Mouse (Mus musculus): ENCODE measurements at regions not wholly inside any gene's neighbourhood (a gene's known extent, or its start where the extent isn't known, plus 50 kb on each side); places are given as distances from the start of the nearest gene placed in this dataset.

DNA sequence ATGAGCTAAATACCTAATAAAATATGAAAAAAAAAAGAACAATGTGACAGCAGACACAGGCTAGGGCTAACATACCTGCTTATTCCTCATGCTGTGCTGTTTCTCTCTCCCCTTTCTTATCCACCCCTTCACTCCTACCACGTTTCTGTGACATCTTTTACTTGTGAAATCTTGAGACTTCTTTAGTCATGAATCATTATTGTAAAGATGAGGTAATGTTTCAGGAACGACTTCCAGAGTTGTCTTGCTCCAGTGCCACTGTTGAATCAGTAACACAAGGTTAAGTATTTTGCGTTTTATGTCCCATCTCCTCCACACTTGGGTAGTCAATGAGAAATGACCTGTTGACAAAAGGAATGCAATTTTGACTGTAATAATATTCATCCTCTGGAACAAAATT lies 445.3 kb upstream of the Adamts5 start:
- in situ Hi-C loops (cut with MboI; ENCODE audit: low pct_ligation_motif_present, low pct_unique_long_range_greater_than_20kb, low sequenced_read_pairs): no loop called here
- H3K4me1 ChIP-seq (ENCODE audit: control insufficient read depth in 1 of 2, insufficient read depth in 2 of 2): peaks cover 0 to 13% of the 10 kb centered on the region in 2 experiments; a peak in 2 of 4 replicates
- H3K27me3 ChIP-seq (replicated peaks): no peaks in the 10 kb centered on the region
- no peak overlapping the region for H3K4me3 ChIP-seq (replicated peaks in 1 of 3; ENCODE audit: low read depth in 2 of 3, low read length in 2 of 3, poor library complexity in 1 of 3)
- dilution Hi-C loops (cut with MboI; ENCODE audit: extremely low pct_ligation_motif_present, extremely low pct_unique_long_range_greater_than_20kb, low sequenced_read_pairs): no loop called here
- no peaks in the 10 kb centered on the region for H3K79me2 ChIP-seq (replicated peaks; ENCODE audit: control insufficient read depth, extremely low read depth, insufficient read depth, poor library complexity, severe bottlenecking)
- H3K27ac ChIP-seq (ENCODE audit: insufficient read depth, low read depth): no peak overlapping the region
- no peak overlapping the region for H3K4me2 ChIP-seq (ENCODE audit: insufficient read depth, low read depth, poor library complexity, severe bottlenecking)
- H3K36me3 ChIP-seq (replicated peaks in 1 of 2; ENCODE audit: control insufficient read depth in 1 of 2, insufficient read depth in 1 of 2, low read length in 1 of 2): no peaks in the 10 kb centered on the region
- DNase-seq (ENCODE audit: extremely low read depth): peak; percentile 11
- no peaks in the 10 kb centered on the region for H3K9me3 ChIP-seq (replicated peaks; ENCODE audit: low read length)
- TF ChIP-seq SIN3A (IDR thresholded peaks at IDR 0.05; ENCODE audit: low read length): no peak
- TF ChIP-seq MXI1 (IDR thresholded peaks at IDR 0.05; ENCODE audit: low read depth, low read length): no peak
- no peak for TF ChIP-seq JUND (conservative IDR thresholded peaks at IDR 0.05; ENCODE audit: low read depth, low read length)
- no peak for TF ChIP-seq CHD1 (IDR thresholded peaks at IDR 0.05; ENCODE audit: low read depth, low read length)
- no peak for TF ChIP-seq ELF1 (IDR thresholded peaks at IDR 0.05; ENCODE audit: low read depth, low read length)
- no peak for TF ChIP-seq POLR2AphosphoS2 (IDR thresholded peaks at IDR 0.05; ENCODE audit: low read depth, low read length)
- TF ChIP-seq NRF1 (IDR thresholded peaks at IDR 0.05; ENCODE audit: low read depth, low read length): no peak
- TF ChIP-seq ZC3H11A (IDR thresholded peaks at IDR 0.05; ENCODE audit: low read depth, low read length): no peak
- no peak for TF ChIP-seq ZKSCAN1 (IDR thresholded peaks at IDR 0.05; ENCODE audit: borderline replicate concordance, low read depth, low read length)
- TF ChIP-seq USF2 (conservative IDR thresholded peaks at IDR 0.05; ENCODE audit: low read depth, low read length): no peak
- TF ChIP-seq GABPA (IDR thresholded peaks at IDR 0.05; ENCODE audit: insufficient replicate concordance, low read depth, low read length): no peak
- no peak for TF ChIP-seq MYC (IDR thresholded peaks at IDR 0.05; ENCODE audit: low read depth, low read length)
- no peak for TF ChIP-seq MAX (IDR thresholded peaks at IDR 0.05; ENCODE audit: low read length)
- TF ChIP-seq POLR2A (IDR thresholded peaks at IDR 0.05; ENCODE audit: low read depth, low read length): no peak
- no peak for TF ChIP-seq JUN (IDR thresholded peaks at IDR 0.05; ENCODE audit: insufficient read depth, low read depth, low read length)
- TF ChIP-seq MAFK (IDR thresholded peaks at IDR 0.05; ENCODE audit: insufficient replicate concordance, low read length): no peak
- no peak for TF ChIP-seq NELFE (IDR thresholded peaks at IDR 0.05; ENCODE audit: low read depth, low read length)
- TF ChIP-seq HCFC1 (IDR thresholded peaks at IDR 0.05; ENCODE audit: low read depth, low read length): no peak
- no peak overlapping the region for H3K9ac ChIP-seq (ENCODE audit: insufficient read depth, low read depth)

DNA sequence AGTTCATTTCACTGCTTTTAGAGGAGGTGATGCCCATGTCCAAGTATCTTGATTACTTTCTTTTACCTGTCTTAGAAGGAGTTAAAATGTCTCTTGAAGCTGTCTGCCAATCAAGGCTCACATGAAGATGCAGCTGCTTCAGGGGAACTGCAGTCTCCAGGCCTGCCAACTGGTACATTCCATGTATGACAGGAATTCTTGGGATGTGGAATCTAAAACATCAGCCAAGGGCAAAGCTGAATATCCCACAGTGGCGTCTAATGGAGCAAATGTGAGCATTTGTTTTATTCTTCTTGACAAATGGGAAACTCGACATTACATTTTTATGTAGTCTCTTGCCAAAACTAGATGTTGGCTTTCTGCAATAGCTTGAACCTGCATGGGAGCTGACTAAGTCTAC lies 438.7 kb upstream of the Adamts5 start:
- no peak for DNase-seq (ENCODE audit: extremely low read depth)
- Histone ChIP-seq H3K27ac (ENCODE audit: insufficient read depth, low read depth) (no peak overlapping the region), H3K4me1 (ENCODE audit: control insufficient read depth in 1 of 2, insufficient read depth in 2 of 2) (no peaks in the 10 kb centered on the region), H3K36me3 (replicated peaks in 1 of 2; ENCODE audit: control insufficient read depth in 1 of 2, insufficient read depth in 1 of 2, low read length in 1 of 2) (no peaks in the 10 kb centered on the region), H3K9ac (ENCODE audit: insufficient read depth, low read depth) (no peak overlapping the region), H3K4me2 (ENCODE audit: insufficient read depth, low read depth, poor library complexity, severe bottlenecking) (no peak overlapping the region), H3K27me3 (replicated peaks) (no peaks in the 10 kb centered on the region), H3K79me2 (replicated peaks; ENCODE audit: control insufficient read depth, extremely low read depth, insufficient read depth, poor library complexity, severe bottlenecking) (no peaks in the 10 kb centered on the region), H3K9me3 (replicated peaks; ENCODE audit: low read length) (no peaks in the 10 kb centered on the region), H3K4me3 (replicated peaks in 1 of 3; ENCODE audit: low read depth in 2 of 3, low read length in 2 of 3, poor library complexity in 1 of 3) (no peak overlapping the region)
- no peak for TF ChIP-seq ELF1 (IDR thresholded peaks at IDR 0.05; ENCODE audit: low read depth, low read length)
- TF ChIP-seq CTCF (conservative IDR thresholded peaks at IDR 0.05 in 1 of 2, IDR thresholded peaks at IDR 0.05 in 1 of 2; ENCODE audit: low read depth in 2 of 2, low read length in 2 of 2): no peak
- no peak for TF ChIP-seq TCF12 (IDR thresholded peaks at IDR 0.05; ENCODE audit: low read depth, low read length)
- TF ChIP-seq ZMIZ1 (IDR thresholded peaks at IDR 0.05; ENCODE audit: low read depth, low read length): no peak
- no peak for TF ChIP-seq ZKSCAN1 (IDR thresholded peaks at IDR 0.05; ENCODE audit: borderline replicate concordance, low read depth, low read length)
- TF ChIP-seq MAX (IDR thresholded peaks at IDR 0.05; ENCODE audit: low read length): no peak
- dilution Hi-C loops (cut with MboI; ENCODE audit: extremely low pct_ligation_motif_present, extremely low pct_unique_long_range_greater_than_20kb, low sequenced_read_pairs): no loop called here
- in situ Hi-C loops (cut with MboI; ENCODE audit: low pct_ligation_motif_present, low pct_unique_long_range_greater_than_20kb, low sequenced_read_pairs): no loop called here

All from CH12.LX (cell line).